Mouse (Mus musculus): ENCODE results near the gene Pik3ap1. TPM values are rescaled to one million over a fixed set of nuclear protein-coding genes. Genes with fewer than 3 reads are reported as not detected.

The Pik3ap1 gene
- total and polyA plus RNA-seq, 3 experiments, result 0.12 to 0.40 TPM; not detected in 1

DNA sequence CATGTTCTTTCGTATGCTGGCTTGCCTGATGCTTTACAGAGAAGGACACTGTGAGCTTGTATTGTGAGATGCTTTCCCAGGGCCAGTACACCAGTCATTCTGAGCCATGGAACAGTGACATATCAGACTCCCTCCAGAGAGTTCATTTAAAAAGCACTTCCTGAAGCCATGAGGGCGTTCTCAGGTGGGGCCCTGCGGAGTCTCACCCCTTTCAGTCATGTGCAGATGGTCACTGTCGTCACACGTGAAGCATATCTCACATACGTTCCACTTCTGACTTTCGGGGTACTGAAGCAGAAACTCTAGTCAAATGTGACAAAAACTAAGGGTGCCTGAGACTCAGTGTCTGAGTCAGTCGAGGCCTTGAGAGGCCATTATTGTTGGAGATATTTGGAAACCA is 6.0 kb upstream of the Pik3ap1 start:
- no peak overlapping the region for H3K27ac ChIP-seq (ENCODE audit: control insufficient read depth, low read depth, low read length)
- H3K9me3 ChIP-seq (replicated peaks; ENCODE audit: insufficient read depth, low read length), result no peaks in the 10 kb centered on the region
- no peaks in the 10 kb centered on the region for H3K79me2 ChIP-seq (ENCODE audit: control insufficient read depth, insufficient read depth, low read length, poor library complexity)
- H3K4me1 ChIP-seq (ENCODE audit: control insufficient read depth in 1 of 2, insufficient read depth in 2 of 2, low read length in 2 of 2), result no peaks in the 10 kb centered on the region
- no peak for DNase-seq (ENCODE audit: low read depth, low spot score)
- H3K36me3 ChIP-seq (ENCODE audit: control insufficient read depth in 1 of 2, insufficient read depth in 2 of 2, low read length in 2 of 2), result no peaks in the 10 kb centered on the region
- TF ChIP-seq USF2 (IDR thresholded peaks at IDR 0.05; ENCODE audit: borderline replicate concordance in 1 of 2, insufficient read depth in 1 of 2, low read depth in 1 of 2, low read length in 2 of 2) (no peak), HCFC1 (IDR thresholded peaks at IDR 0.05; ENCODE audit: low read depth, low read length) (no peak), ZC3H11A (IDR thresholded peaks at IDR 0.05; ENCODE audit: low read depth, low read length) (no peak), POLR2AphosphoS5 (IDR thresholded peaks at IDR 0.05; ENCODE audit: borderline replicate concordance, low read depth, low read length) (no peak), KAT2A (conservative IDR thresholded peaks at IDR 0.05; ENCODE audit: low read depth, low read length) (no peak), POLR2A (IDR thresholded peaks at IDR 0.05; ENCODE audit: control insufficient read depth in 1 of 2, insufficient read depth in 1 of 2, low read depth in 1 of 2, low read length in 2 of 2, poor library complexity in 1 of 2) (no peak), MYC (IDR thresholded peaks at IDR 0.05; ENCODE audit: low read depth, low read length) (no peak), ELF1 (IDR thresholded peaks at IDR 0.05; ENCODE audit: low read depth, low read length) (no peak), CTCF (IDR thresholded peaks at IDR 0.05 in 2 of 3, conservative IDR thresholded peaks at IDR 0.05 in 1 of 3; ENCODE audit: control insufficient read depth in 1 of 3, insufficient read depth in 1 of 3, low read depth in 2 of 3, low read length in 3 of 3, poor library complexity in 1 of 3, severe bottlenecking in 1 of 3) (no peak), TBP (IDR thresholded peaks at IDR 0.05; ENCODE audit: low read depth, low read length) (no peak), MXI1 (IDR thresholded peaks at IDR 0.05; ENCODE audit: low read depth, low read length) (no peak), CHD2 (IDR thresholded peaks at IDR 0.05; ENCODE audit: low read length) (no peak), ETS1 (IDR thresholded peaks at IDR 0.05; ENCODE audit: low read depth, low read length) (no peak), E2F4 (IDR thresholded peaks at IDR 0.05; ENCODE audit: borderline replicate concordance, low read depth, low read length) (no peak), EP300 (IDR thresholded peaks at IDR 0.05; ENCODE audit: low read depth in 1 of 2, low read length in 2 of 2) (no peak), SIN3A (IDR thresholded peaks at IDR 0.05; ENCODE audit: low read length) (no peak), TAL1 (IDR thresholded peaks at IDR 0.05; ENCODE audit: low read length) (no peak)
- no peak overlapping the region for H3K4me3 ChIP-seq (ENCODE audit: control insufficient read depth in 1 of 2, insufficient read depth in 1 of 2, low read depth in 2 of 2, low read length in 2 of 2)
- peaks cover 2 to 4% of the 10 kb centered on the region in 2 experiments; a peak in 3 of 4 replicates for H3K27me3 ChIP-seq (ENCODE audit: control insufficient read depth in 1 of 2, insufficient read depth in 2 of 2, low read length in 2 of 2)
- H3K9ac ChIP-seq (ENCODE audit: control insufficient read depth, low read depth, low read length, poor library complexity, severe bottlenecking), result no peak overlapping the region

DNA sequence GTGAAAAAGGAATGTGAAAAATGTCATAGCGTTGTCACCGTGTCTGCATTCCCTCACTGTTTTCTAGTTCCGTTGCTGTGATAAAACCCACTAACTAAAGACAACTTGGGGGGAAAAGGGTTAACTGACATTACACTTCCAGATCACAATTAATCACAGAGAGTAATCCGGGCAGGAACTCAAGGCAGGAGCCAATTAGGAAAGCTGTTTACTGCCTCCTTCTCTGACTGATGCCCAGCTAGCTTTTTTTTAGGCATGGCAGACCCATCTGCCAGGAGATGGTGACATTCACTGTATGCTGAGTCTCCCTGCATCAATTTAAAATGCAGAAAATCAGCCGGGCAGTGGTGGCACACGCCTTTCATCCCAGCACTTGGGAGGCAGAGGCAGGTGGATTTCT is 4.4 kb upstream of the Pik3ap1 start:
- H3K4me3 ChIP-seq (ENCODE audit: control insufficient read depth in 1 of 2, insufficient read depth in 1 of 2, low read depth in 2 of 2, low read length in 2 of 2), result no peak overlapping the region
- peaks cover 0 to 5% of the 10 kb centered on the region in 2 experiments; a peak in 2 of 4 replicates for H3K4me1 ChIP-seq (ENCODE audit: control insufficient read depth in 1 of 2, insufficient read depth in 2 of 2, low read length in 2 of 2)
- H3K27ac ChIP-seq (ENCODE audit: control insufficient read depth, low read depth, low read length), result no peak overlapping the region
- peaks cover 2 to 4% of the 10 kb centered on the region in 2 experiments; a peak in 3 of 4 replicates for H3K27me3 ChIP-seq (ENCODE audit: control insufficient read depth in 1 of 2, insufficient read depth in 2 of 2, low read length in 2 of 2)
- no peaks in the 10 kb centered on the region for H3K36me3 ChIP-seq (ENCODE audit: control insufficient read depth in 1 of 2, insufficient read depth in 2 of 2, low read length in 2 of 2)
- no peaks in the 10 kb centered on the region for H3K79me2 ChIP-seq (ENCODE audit: control insufficient read depth, insufficient read depth, low read length, poor library complexity)
- H3K9me3 ChIP-seq (replicated peaks; ENCODE audit: insufficient read depth, low read length), result no peaks in the 10 kb centered on the region
- no peak for TF ChIP-seq GATA1 (IDR thresholded peaks at IDR 0.05; ENCODE audit: low read depth, low read length)
- TF ChIP-seq MYB (IDR thresholded peaks at IDR 0.05; ENCODE audit: low read depth, low read length), result no peak
- TF ChIP-seq TBP (IDR thresholded peaks at IDR 0.05; ENCODE audit: low read depth, low read length), result no peak
- TF ChIP-seq ZKSCAN1 (IDR thresholded peaks at IDR 0.05; ENCODE audit: low read depth, low read length), result no peak
- no peak for TF ChIP-seq POLR2AphosphoS2 (IDR thresholded peaks at IDR 0.05; ENCODE audit: low read length)
- no peak for TF ChIP-seq EP300 (IDR thresholded peaks at IDR 0.05; ENCODE audit: low read depth in 1 of 2, low read length in 2 of 2)
- TF ChIP-seq CTCF (IDR thresholded peaks at IDR 0.05 in 2 of 3, conservative IDR thresholded peaks at IDR 0.05 in 1 of 3; ENCODE audit: control insufficient read depth in 1 of 3, insufficient read depth in 1 of 3, low read depth in 2 of 3, low read length in 3 of 3, poor library complexity in 1 of 3, severe bottlenecking in 1 of 3), result no peak
- TF ChIP-seq ZNF384 (IDR thresholded peaks at IDR 0.05; ENCODE audit: low read depth, low read length), result no peak
- no peak overlapping the region for H3K9ac ChIP-seq (ENCODE audit: control insufficient read depth, low read depth, low read length, poor library complexity, severe bottlenecking)
- no peak for DNase-seq (ENCODE audit: low read depth, low spot score)
